Mouse (Mus musculus): ENCODE measurements around the gene Xndc1. TPM values are rescaled to one million over a fixed set of nuclear protein-coding genes. Genes with fewer than 3 reads are reported as not detected.

Xndc1 gene
- polyA plus RNA-seq, 1 experiment from 2014 or later = 35.0 TPM

DNA sequence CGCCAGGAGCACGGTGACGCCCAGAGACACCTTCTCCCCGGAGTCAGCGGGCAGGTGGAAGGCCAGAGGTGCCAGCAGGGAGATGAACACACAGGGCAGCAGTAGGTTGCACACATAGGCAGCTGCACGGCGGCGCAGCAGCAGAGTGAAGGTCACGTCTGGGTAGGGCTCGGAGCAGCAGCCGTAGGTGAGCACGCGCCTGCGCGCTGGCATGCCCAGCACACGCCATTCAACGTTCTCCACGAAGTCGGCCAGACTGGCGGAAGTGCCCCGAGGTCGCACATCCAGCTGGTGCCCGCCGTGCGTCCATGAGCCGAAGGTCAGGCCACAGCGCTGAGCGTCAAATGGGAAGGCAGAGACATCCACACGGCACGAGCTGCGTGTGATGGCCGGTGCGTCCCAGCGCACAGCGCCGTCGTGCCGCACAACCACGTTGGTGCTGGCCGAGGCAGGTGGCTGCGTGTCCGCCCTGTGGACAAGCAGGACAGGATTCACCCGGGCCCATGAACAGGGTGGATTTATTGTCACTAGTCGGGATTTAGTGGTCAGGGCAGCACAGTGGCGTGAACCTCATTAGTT, 47.9 kb downstream of the Xndc1 start:
- no peak for ATAC-seq (ENCODE audit: low read depth)
- WGBS = 69% methylated on average over 45 of the region's 45 CpGs
- Histone ChIP-seq H3K4me2 (ENCODE audit: low read depth, low read length) (no peak overlapping the region), H3K9me3 (ENCODE audit: control insufficient read depth, low read length) (no peaks in the 10 kb centered on the region), H3K4me3 (ENCODE audit: low read length) (no peak overlapping the region), H3K27me3 (ENCODE audit: control insufficient read depth, insufficient read depth, low read depth, low read length) (no peaks in the 10 kb centered on the region), H3K4me1 (replicated peaks; ENCODE audit: control insufficient read depth, insufficient read depth, low read length) (no peaks in the 10 kb centered on the region), H3K36me3 (ENCODE audit: control insufficient read depth, insufficient read depth, low read length) (no peaks in the 10 kb centered on the region), H3K27ac (ENCODE audit: low read length) (no peak overlapping the region), H3K9ac (ENCODE audit: low read length) (no peak overlapping the region)

- Histone ChIP-seq H3K4me2 (ENCODE audit: low read depth, low read length) (no peak within 1 kb of the TSS), H3K9ac (ENCODE audit: low read length) (no peak within 1 kb of the TSS), H3K4me3 (ENCODE audit: low read length) (no peak within 1 kb of the TSS), H3K27me3 (ENCODE audit: control insufficient read depth, insufficient read depth, low read depth, low read length) (no peaks in the 10 kb centered on the region), H3K9me3 (ENCODE audit: control insufficient read depth, low read length) (no peaks in the 10 kb centered on the region), H3K36me3 (ENCODE audit: control insufficient read depth, insufficient read depth, low read length) (peaks cover 21% of the 10 kb centered on the region), H3K27ac (ENCODE audit: low read length) (no peak within 1 kb of the TSS), H3K4me1 (replicated peaks; ENCODE audit: control insufficient read depth, insufficient read depth, low read length) (no peaks in the 10 kb centered on the region)
- WGBS = 32% methylated on average over 7 of the region's 7 CpGs
- ATAC-seq (ENCODE audit: low read depth) = peak; percentile 61
Measured at GRCm38 (mm10) chr7:102116579-102117331, 51.4 kb downstream of the Xndc1 start, which contains the start of gene Chrna10. TSS of gene Chrna10 (minus strand) at chr7:102116828.

DNA sequence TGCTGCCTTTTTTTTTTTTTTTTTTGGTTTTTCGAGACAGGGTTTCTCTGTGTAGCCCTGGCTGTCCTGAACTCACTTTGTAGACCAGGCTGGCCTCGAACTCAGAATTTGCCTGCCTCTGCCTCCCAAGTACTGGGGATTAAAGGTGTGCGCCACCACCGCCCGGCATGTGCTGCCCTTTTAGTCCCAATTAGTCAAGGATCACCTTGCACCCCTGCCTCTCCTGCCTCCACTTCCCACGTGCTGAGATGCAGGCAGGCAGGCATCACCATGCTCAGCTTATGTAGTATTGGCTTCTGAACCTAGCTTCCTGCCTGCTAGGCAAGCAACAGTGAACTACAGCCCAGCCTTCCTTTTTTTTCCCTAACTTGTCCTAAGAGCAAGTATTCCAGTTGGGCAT, 52.1 kb downstream of the Xndc1 start:
- H3K4me2 ChIP-seq (ENCODE audit: low read depth, low read length) = no peak overlapping the region
- no peaks in the 10 kb centered on the region for H3K4me1 ChIP-seq (replicated peaks; ENCODE audit: control insufficient read depth, insufficient read depth, low read length)
- no peak for ATAC-seq (ENCODE audit: low read depth)
- 69% methylated on average over 6 of the region's 6 CpGs for WGBS
- no peak overlapping the region for H3K4me3 ChIP-seq (ENCODE audit: low read length)
- no peak overlapping the region for H3K9ac ChIP-seq (ENCODE audit: low read length)
- no peaks in the 10 kb centered on the region for H3K9me3 ChIP-seq (ENCODE audit: control insufficient read depth, low read length)
- peaks cover 26% of the 10 kb centered on the region for H3K36me3 ChIP-seq (ENCODE audit: control insufficient read depth, insufficient read depth, low read length)
- no peak overlapping the region for H3K27ac ChIP-seq (ENCODE audit: low read length)
- H3K27me3 ChIP-seq (ENCODE audit: control insufficient read depth, insufficient read depth, low read depth, low read length) = no peaks in the 10 kb centered on the region

DNA sequence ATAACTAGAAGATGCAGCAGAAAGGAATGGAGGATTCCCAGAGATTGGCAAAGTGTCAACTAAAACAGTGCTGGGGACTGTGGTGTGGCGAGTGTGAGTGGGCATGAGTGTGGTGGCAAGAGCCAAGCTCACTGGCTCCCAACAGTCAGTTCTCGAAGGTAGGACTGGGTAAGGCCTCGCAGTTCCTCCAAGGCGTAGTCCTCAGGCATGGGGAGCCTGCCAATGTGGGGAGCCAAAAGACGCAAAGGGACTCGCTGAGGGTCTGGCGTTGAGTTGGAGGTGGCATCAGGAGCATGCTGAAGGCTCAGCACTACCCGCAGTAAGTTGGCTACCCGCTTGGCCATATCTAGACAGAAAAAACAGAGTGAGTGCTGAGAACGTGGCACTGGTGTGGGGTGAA, 55.0 kb downstream of the Xndc1 start:
- Histone ChIP-seq H3K4me1 (replicated peaks; ENCODE audit: control insufficient read depth, insufficient read depth, low read length) (no peaks in the 10 kb centered on the region), H3K36me3 (ENCODE audit: control insufficient read depth, insufficient read depth, low read length) (peaks cover 53% of the 10 kb centered on the region), H3K27ac (ENCODE audit: low read length) (no peak overlapping the region), H3K27me3 (ENCODE audit: control insufficient read depth, insufficient read depth, low read depth, low read length) (no peaks in the 10 kb centered on the region), H3K4me2 (ENCODE audit: low read depth, low read length) (no peak overlapping the region), H3K9ac (ENCODE audit: low read length) (no peak overlapping the region), H3K4me3 (ENCODE audit: low read length) (no peak overlapping the region), H3K9me3 (ENCODE audit: control insufficient read depth, low read length) (no peaks in the 10 kb centered on the region)
- 90% methylated on average over 10 of the region's 10 CpGs for WGBS
- no peak for ATAC-seq (ENCODE audit: low read depth)

- no peaks in the 10 kb centered on the region for H3K27me3 ChIP-seq (ENCODE audit: control insufficient read depth, insufficient read depth, low read depth, low read length)
- H3K9me3 ChIP-seq (ENCODE audit: control insufficient read depth, low read length) = no peaks in the 10 kb centered on the region
- ATAC-seq (ENCODE audit: low read depth) = peak; percentile 49; the same call in 1 of the 2 replicates
- WGBS = 55% methylated on average over 4 of the region's 4 CpGs
- H3K4me2 ChIP-seq (ENCODE audit: low read depth, low read length) = no peak overlapping the region
- H3K36me3 ChIP-seq (ENCODE audit: control insufficient read depth, insufficient read depth, low read length) = peaks cover 55% of the 10 kb centered on the region
- no peak overlapping the region for H3K4me3 ChIP-seq (ENCODE audit: low read length)
- H3K9ac ChIP-seq (ENCODE audit: low read length) = no peak overlapping the region
- no peaks in the 10 kb centered on the region for H3K4me1 ChIP-seq (replicated peaks; ENCODE audit: control insufficient read depth, insufficient read depth, low read length)
- H3K27ac ChIP-seq (ENCODE audit: low read length) = no peak overlapping the region
Measured at GRCm38 (mm10) chr7:102132395-102132794, 67.1 kb downstream of the Xndc1 start.

Other genes starting within 250 kb of the Xndc1 start
- 0.28 and 0.34 TPM in 2 replicates for gene Phox2a, start 247.2 kb upstream of the Xndc1 start, polyA plus RNA-seq (2015; fragmentation: Nextera tagmentation; extraction: Ambion mirVana)
- gene Inppl1, start 227.3 kb upstream of the Xndc1 start, polyA plus RNA-seq (2015; fragmentation: Nextera tagmentation; extraction: Ambion mirVana) = 34.8 and 35.7 TPM in 2 replicates
- 1.5 and 2.8 TPM in 2 replicates for gene Folr2, start 208.3 kb upstream of the Xndc1 start, polyA plus RNA-seq (2015; fragmentation: Nextera tagmentation; extraction: Ambion mirVana)
- 71.2 and 73.0 TPM in 2 replicates for gene Anapc15, start 201.8 kb upstream of the Xndc1 start, polyA plus RNA-seq (2015; fragmentation: Nextera tagmentation; extraction: Ambion mirVana)
- gene Folr1, start 194.7 kb upstream of the Xndc1 start, polyA plus RNA-seq (2015; fragmentation: Nextera tagmentation; extraction: Ambion mirVana) = 1.5 and 1.6 TPM in 2 replicates
- 161 and 163 TPM in 2 replicates for gene Lamtor1, start 159.6 kb upstream of the Xndc1 start, polyA plus RNA-seq (2015; fragmentation: Nextera tagmentation; extraction: Ambion mirVana)
- 0.20 and 0.69 TPM in 2 replicates for gene Tomt, start 159.2 kb upstream of the Xndc1 start, polyA plus RNA-seq (2015; fragmentation: Nextera tagmentation; extraction: Ambion mirVana)
- 18.1 and 28.3 TPM in 2 replicates for gene Lrrc51, start 131.6 kb upstream of the Xndc1 start, polyA plus RNA-seq (2015; fragmentation: Nextera tagmentation; extraction: Ambion mirVana)
- 66.7 and 73.7 TPM in 2 replicates for gene Numa1, start 131.4 kb upstream of the Xndc1 start, polyA plus RNA-seq (2015; fragmentation: Nextera tagmentation; extraction: Ambion mirVana)
- gene Il18bp, start 46.8 kb upstream of the Xndc1 start, polyA plus RNA-seq (2015; fragmentation: Nextera tagmentation; extraction: Ambion mirVana) = 2.1 and 3.0 TPM in 2 replicates
- gene Rnf121, start within 50 bp of the Xndc1 start, polyA plus RNA-seq (2015; fragmentation: Nextera tagmentation; extraction: Ambion mirVana) = 25.2 and 25.6 TPM in 2 replicates
- gene Xntrpc, start 202 bp downstream of the Xndc1 start, polyA plus RNA-seq (2015; fragmentation: Nextera tagmentation; extraction: Ambion mirVana) = 1.0 and 1.2 TPM in 2 replicates
- 0.08 and 0.10 TPM in 2 replicates for gene Trpc2, start 17.6 kb downstream of the Xndc1 start, polyA plus RNA-seq (2015; fragmentation: Nextera tagmentation; extraction: Ambion mirVana)
- 1.1 and 1.9 TPM in 2 replicates for gene Art1, start 36.2 kb downstream of the Xndc1 start, polyA plus RNA-seq (2015; fragmentation: Nextera tagmentation; extraction: Ambion mirVana)
- 1.3 and 1.5 TPM in 2 replicates for gene Art5, start 44.0 kb downstream of the Xndc1 start, polyA plus RNA-seq (2015; fragmentation: Nextera tagmentation; extraction: Ambion mirVana)
- 0.11 and 0.40 TPM in 2 replicates for gene Chrna10, start 51.3 kb downstream of the Xndc1 start, polyA plus RNA-seq (2015; fragmentation: Nextera tagmentation; extraction: Ambion mirVana)
- 32.8 and 34.4 TPM in 2 replicates for gene Nup98, start 144.7 kb downstream of the Xndc1 start, polyA plus RNA-seq (2015; fragmentation: Nextera tagmentation; extraction: Ambion mirVana)
- gene Pgap2, start 144.7 kb downstream of the Xndc1 start, polyA plus RNA-seq (2015; fragmentation: Nextera tagmentation; extraction: Ambion mirVana) = 95.1 and 103 TPM in 2 replicates
- 78.1 and 82.1 TPM in 2 replicates for gene Rhog, start 190.5 kb downstream of the Xndc1 start, polyA plus RNA-seq (2015; fragmentation: Nextera tagmentation; extraction: Ambion mirVana)
- 20.6 and 21.3 TPM in 2 replicates for gene Stim1, start 202.3 kb downstream of the Xndc1 start, polyA plus RNA-seq (2015; fragmentation: Nextera tagmentation; extraction: Ambion mirVana)